ENCODE assay signal across 28 mouse cellular contexts in the genomic region with DNA sequence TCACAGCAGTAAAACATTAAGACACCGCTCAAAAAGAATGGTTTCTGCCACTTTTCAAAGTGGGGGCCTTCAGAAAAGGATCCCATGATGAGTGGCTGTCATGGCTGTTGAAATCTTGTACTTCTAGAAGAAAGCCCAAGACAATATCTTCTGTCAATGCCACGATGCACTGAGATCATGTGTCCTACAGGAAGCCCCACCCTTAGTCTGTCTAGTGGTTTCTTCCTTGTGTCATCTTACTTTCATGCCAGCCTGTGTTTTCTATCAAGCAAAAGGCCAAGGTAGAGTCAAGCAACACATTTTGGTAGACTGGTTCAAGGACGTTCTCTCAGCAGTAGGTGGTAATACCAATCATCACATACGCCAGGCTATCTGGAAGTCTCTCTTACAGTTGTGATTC.
DNase-seq lines count a peak whose midpoint lies in the region; ATAC-seq and TF ChIP-seq lines count a peak whose summit lies in the region.
"Had no signal": no experiment of that assay in that cellular context is flagged by ENCODE, and none has a peak within 500 bp of the region (broad histone marks: within the 10 kb centered on the region; RNA-seq: fewer than 3 reads in every experiment).

No protein-coding gene starts in this region.

- no peaks in the 10 kb centered on the region for H3K27me3 ChIP-seq in spleen, adult 2 months (ENCODE audit: control insufficient read depth, insufficient read depth, low read length)
- no peaks in the 10 kb centered on the region for H3K27me3 ChIP-seq in hindbrain, embryonic 16.5 days (replicated peaks; ENCODE audit: control insufficient read depth, insufficient read depth, low read length)
- H3K27me3 ChIP-seq: CH12.LX; embryonic facial prominence, embryonic 13.5 days; forebrain, embryonic 12.5 days; forebrain, embryonic 15.5 days; hindbrain, embryonic 12.5 days; hindbrain, embryonic 15.5 days had no signal

- H3K36me3 ChIP-seq in spleen, adult 2 months (ENCODE audit: control insufficient read depth, insufficient read depth, low read length), result peaks cover 1% of the 10 kb centered on the region; the same call in 1 of the 2 replicates
- no peaks in the 10 kb centered on the region for H3K36me3 ChIP-seq in hindbrain, embryonic 16.5 days (ENCODE audit: control insufficient read depth, insufficient read depth, low read length)
- H3K36me3 ChIP-seq: embryonic facial prominence, embryonic 10.5 days; embryonic facial prominence, embryonic 13.5 days; forebrain, embryonic 12.5 days; forebrain, embryonic 15.5 days; heart, embryonic 10.5 days; hindbrain, embryonic 12.5 days; hindbrain, embryonic 15.5 days had no signal

- H3K4me2 ChIP-seq in hindbrain, embryonic 16.5 days (ENCODE audit: low read length), result no peak overlapping the region
- H3K4me2 ChIP-seq: embryonic facial prominence, embryonic 13.5 days; forebrain, embryonic 12.5 days; forebrain, embryonic 15.5 days; hindbrain, embryonic 12.5 days; hindbrain, embryonic 15.5 days had no signal

- H3K9ac ChIP-seq in hindbrain, embryonic 16.5 days (ENCODE audit: low read depth, low read length), result no peak overlapping the region
- H3K9ac ChIP-seq: embryonic facial prominence, embryonic 13.5 days; forebrain, embryonic 12.5 days; forebrain, embryonic 15.5 days; hindbrain, embryonic 12.5 days; hindbrain, embryonic 15.5 days had no signal

- no peak overlapping the region for H3K4me3 ChIP-seq in spleen, adult 2 months (ENCODE audit: extremely low read depth, insufficient read depth, insufficient read length)
- no peak overlapping the region for H3K4me3 ChIP-seq in hindbrain, embryonic 16.5 days (ENCODE audit: low read length)
- H3K4me3 ChIP-seq: embryonic facial prominence, embryonic 10.5 days; embryonic facial prominence, embryonic 13.5 days; erythroblast, embryonic 14.5 days; forebrain, embryonic 12.5 days; forebrain, embryonic 15.5 days; heart, adult 2 months; heart, embryonic 10.5 days; hindbrain, embryonic 12.5 days; hindbrain, embryonic 15.5 days had no signal

- DNase-seq in spleen, adult 2 months (ENCODE audit: low read depth in 1 of 2, low spot score in 2 of 2), result no peak
- no peak for DNase-seq in spleen, postnatal 4 days (ENCODE audit: low spot score in 2 of 2)
- peak; percentile 73 for DNase-seq in naive thymus-derived CD4-positive, alpha-beta T cell, adult 2 months (ENCODE audit: low read depth)
- DNase-seq in kidney, adult 11 months, result no peak
- no peak for DNase-seq in Muller cell, postnatal 12 days (ENCODE audit: inconsistent ontology term)
- DNase-seq: adrenal gland, postnatal 14 days; cerebellum, adult 11 months; cerebellum, adult 2 months; cerebellum, adult 9-11 months; cerebellum, postnatal 36 days; embryo, embryonic 11 days; gastrocnemius, postnatal 10 days; gastrocnemius, postnatal 36 days; heart, adult 2 months had no signal

- ATAC-seq in CD4-positive, CD25-positive, alpha-beta regulatory T cell, adult 4 months, result peak; percentile 71
- ATAC-seq in activated CD4-positive, CD25-positive, alpha-beta regulatory T cell, adult 4 months, result peak; percentile 72
- no peak for ATAC-seq in hindbrain, embryonic 16.5 days
- ATAC-seq: forebrain, embryonic 15.5 days; intestine, postnatal 0 days had no signal

- no peak for TF ChIP-seq POLR2A in spleen, adult 2 months (IDR thresholded peaks at IDR 0.05; ENCODE audit: low read depth, low read length)

- peak overlapping the region; percentile 37; the same call in 1 of the 2 replicates for H3K27ac ChIP-seq in spleen, adult 2 months (ENCODE audit: insufficient read depth, low read length)
- H3K27ac ChIP-seq in hindbrain, embryonic 16.5 days (ENCODE audit: low read depth, low read length), result no peak overlapping the region
- H3K27ac ChIP-seq: embryonic facial prominence, embryonic 10.5 days; embryonic facial prominence, embryonic 13.5 days; forebrain, embryonic 12.5 days; forebrain, embryonic 15.5 days; heart, adult 2 months; heart, embryonic 10.5 days; hindbrain, embryonic 12.5 days; hindbrain, embryonic 15.5 days had no signal

- no peak for TF ChIP-seq CTCF in spleen, adult 2 months (IDR thresholded peaks at IDR 0.05; ENCODE audit: extremely low read depth, insufficient read depth, insufficient read length, insufficient replicate concordance)

- WGBS in spleen, adult 2 months, result 80% methylated on average over 4 of the region's 4 CpGs
- WGBS in hindbrain, embryonic 16.5 days, result 93% methylated on average over 4 of the region's 4 CpGs

- no peaks in the 10 kb centered on the region for H3K9me3 ChIP-seq in hindbrain, embryonic 16.5 days (ENCODE audit: control insufficient read depth, low read length)
- H3K9me3 ChIP-seq: embryonic facial prominence, embryonic 10.5 days; embryonic facial prominence, embryonic 13.5 days; forebrain, embryonic 12.5 days; forebrain, embryonic 15.5 days; G1E; heart, embryonic 10.5 days; hindbrain, embryonic 12.5 days; hindbrain, embryonic 15.5 days had no signal

- H3K4me1 ChIP-seq in spleen, adult 2 months (ENCODE audit: control insufficient read depth, insufficient read depth, insufficient read length), result no peaks in the 10 kb centered on the region; the same call in 1 of the 2 replicates
- no peaks in the 10 kb centered on the region for H3K4me1 ChIP-seq in hindbrain, embryonic 16.5 days (ENCODE audit: control insufficient read depth, insufficient read depth, low read depth, low read length)
- H3K4me1 ChIP-seq: embryonic facial prominence, embryonic 13.5 days; forebrain, embryonic 15.5 days; heart, embryonic 10.5 days; hindbrain, embryonic 12.5 days; hindbrain, embryonic 15.5 days had no signal
